Mouse (Mus musculus) neural tube, embryonic 13.5 days (tissue): Measurements from ENCODE around the gene Best2. TPM values are rescaled to one million over a fixed set of nuclear protein-coding genes. Genes with fewer than 3 reads are reported as not detected.

ENCODE experiments used
- ATAC-seq: fragments of 200-750 bp; cut with Nextera tagmentation; 2 replicates; pipeline ENCODE4 v1.8.0; 2017; ENCODE audit warnings: low read depth, mild to moderate bottlenecking, moderate TSS enrichment, moderate library complexity
- H3K27ac ChIP-seq: fragments of 300-500 bp; sonication (generic); replicated peaks from 2 replicates; pipeline ENCODE4 v1.5.1; 2015; ENCODE audit warnings: moderate library complexity, mild to moderate bottlenecking, inconsistent platforms
- H3K27me3 ChIP-seq: fragments of 300-500 bp; sonication (generic); 2 replicates; pipeline ENCODE4 v1.6.1; 2015; ENCODE audit warnings: mild to moderate bottlenecking, inconsistent platforms
- H3K36me3 ChIP-seq: fragments of 300-500 bp; sonication (generic); 2 replicates; pipeline ENCODE4 v1.6.1; 2015; ENCODE audit warnings: mild to moderate bottlenecking, inconsistent platforms
- H3K4me1 ChIP-seq: fragments of 300-500 bp; sonication (generic); replicated peaks from 2 replicates; pipeline ENCODE4 v1.6.1; 2015; ENCODE audit warnings: inconsistent platforms
- H3K4me2 ChIP-seq: fragments of 300-500 bp; sonication (generic); 2 replicates; pipeline ENCODE4 v1.6.1; 2015; ENCODE audit warnings: inconsistent platforms, mild to moderate bottlenecking, moderate library complexity
- H3K4me3 ChIP-seq: fragments of 300-500 bp; sonication (generic); 2 replicates; pipeline ENCODE4 v1.5.1; 2015; ENCODE audit warnings: mild to moderate bottlenecking, inconsistent platforms
- H3K9ac ChIP-seq: fragments of 300-500 bp; sonication (generic); 2 replicates; pipeline ENCODE4 v1.6.1; 2015; ENCODE audit warnings: moderate library complexity, mild to moderate bottlenecking, inconsistent platforms
- H3K9me3 ChIP-seq: fragments of 300-500 bp; sonication (generic); 2 replicates; pipeline ENCODE4 v1.6.1; 2016; ENCODE audit warnings: inconsistent platforms
- WGBS: fragments of 180-500 bp; shearing (Covaris S2); methylation state at CpG from one replicate; pipeline ENCODE4 v1.1.7; 2015; 5-methylcytosine and 5-hydroxymethylcytosine counted together
- polyA plus RNA-seq: library from polyadenylated mRNA; unstranded; fragments of >200 nt; fragmentation: Nextera tagmentation; extraction: Ambion mirVana; gene quantifications from 2 replicates; pipeline ENCODE4 v1.2.1, GENCODE M21; 2015

The Best2 gene
- polyA plus RNA-seq, 1 experiment from 2014 or later = not detected

DNA sequence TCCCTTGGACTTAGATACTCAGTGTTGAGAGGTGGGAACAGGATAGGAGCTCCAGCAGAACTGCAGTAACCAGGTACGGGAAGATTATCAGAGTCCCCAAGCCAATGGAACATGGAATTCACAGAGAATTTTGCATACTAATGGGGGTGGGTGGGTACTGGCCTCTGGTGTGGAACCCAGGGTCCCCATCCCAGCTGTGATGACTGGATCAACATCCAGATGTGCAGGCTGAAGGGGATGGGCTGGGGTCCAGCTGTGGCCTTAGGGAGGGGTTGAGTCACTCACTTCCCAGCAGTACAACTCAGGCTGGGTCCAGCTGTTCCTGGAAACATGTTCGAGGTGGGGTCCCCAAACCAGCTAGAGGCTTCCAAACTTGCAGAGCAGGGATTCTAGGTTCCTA lies 26.4 kb downstream of the Best2 start:
- Histone ChIP-seq H3K9me3 (no peaks in the 10 kb centered on the region), H3K4me2 (no peak overlapping the region), H3K36me3 (no peaks in the 10 kb centered on the region), H3K9ac (no peak overlapping the region), H3K27ac (no peak overlapping the region), H3K4me1 (peaks cover 43% of the 10 kb centered on the region), H3K4me3 (no peak overlapping the region), H3K27me3 (peaks cover 39% of the 10 kb centered on the region)
- WGBS = 58% methylated on average over 2 of the region's 2 CpGs
- no peak for ATAC-seq

DNA sequence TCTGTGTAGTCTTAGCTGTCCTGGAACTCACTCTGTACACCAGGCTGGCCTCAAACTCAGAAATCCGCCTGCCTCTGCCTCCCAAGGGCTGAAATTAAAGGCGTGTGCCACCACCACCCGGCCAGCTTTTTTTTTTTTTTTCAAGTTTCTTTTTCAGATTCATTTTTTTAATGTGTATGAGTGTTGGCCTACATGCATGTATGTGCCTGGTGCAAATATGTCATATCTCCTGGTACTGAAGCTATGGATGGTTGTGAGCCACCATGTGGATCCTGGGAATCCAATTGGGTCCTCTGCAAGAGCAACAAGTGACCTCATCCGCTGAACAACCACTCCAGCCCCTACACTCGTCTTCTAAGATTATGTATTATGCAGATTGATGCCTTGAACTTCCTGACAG lies 26.9 kb downstream of the Best2 start:
- no peaks in the 10 kb centered on the region for H3K9me3 ChIP-seq
- H3K36me3 ChIP-seq = no peaks in the 10 kb centered on the region
- no peak overlapping the region for H3K9ac ChIP-seq
- no peak overlapping the region for H3K4me3 ChIP-seq
- H3K4me2 ChIP-seq = no peak overlapping the region
- H3K27me3 ChIP-seq = peaks cover 43% of the 10 kb centered on the region
- peaks cover 43% of the 10 kb centered on the region for H3K4me1 ChIP-seq
- 86% methylated on average over 5 of the region's 5 CpGs for WGBS
- ATAC-seq = no peak
- no peak overlapping the region for H3K27ac ChIP-seq

DNA sequence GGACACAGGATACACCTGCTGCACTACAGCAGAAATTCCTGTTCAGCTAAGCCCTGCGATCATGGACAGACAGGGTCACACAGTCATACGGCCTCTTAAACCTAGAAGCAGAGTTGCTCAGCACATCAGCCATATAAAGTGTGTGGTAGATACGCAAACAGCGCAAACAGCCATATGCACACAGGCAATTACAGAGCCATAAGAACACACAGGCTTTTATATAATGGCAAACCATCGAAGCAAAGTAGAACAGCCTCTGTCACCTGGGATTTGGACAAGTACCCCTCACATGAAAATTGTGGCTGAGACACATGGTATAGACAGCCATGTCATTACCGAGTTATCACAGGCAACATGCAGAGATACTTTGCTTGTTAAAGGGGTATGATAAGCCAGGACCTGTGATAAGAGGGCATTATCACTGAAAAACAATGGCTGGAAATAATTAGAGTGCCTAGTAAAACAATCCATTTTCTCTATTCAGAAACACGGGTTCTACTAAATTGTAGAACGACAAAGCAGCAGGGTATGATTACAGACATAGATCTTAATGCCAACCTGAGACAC lies 27.9 kb downstream of the Best2 start:
- Histone ChIP-seq H3K27me3 (peaks cover 48% of the 10 kb centered on the region), H3K4me3 (peak overlapping the region; percentile 48), H3K36me3 (no peaks in the 10 kb centered on the region), H3K4me2 (peak overlapping the region; percentile 99), H3K9me3 (no peaks in the 10 kb centered on the region), H3K27ac (peak overlapping the region; percentile 67), H3K4me1 (peaks cover 52% of the 10 kb centered on the region), H3K9ac (peak overlapping the region; percentile 73)
- no peak for ATAC-seq
- WGBS = 31% methylated on average over 8 of the region's 8 CpGs

DNA sequence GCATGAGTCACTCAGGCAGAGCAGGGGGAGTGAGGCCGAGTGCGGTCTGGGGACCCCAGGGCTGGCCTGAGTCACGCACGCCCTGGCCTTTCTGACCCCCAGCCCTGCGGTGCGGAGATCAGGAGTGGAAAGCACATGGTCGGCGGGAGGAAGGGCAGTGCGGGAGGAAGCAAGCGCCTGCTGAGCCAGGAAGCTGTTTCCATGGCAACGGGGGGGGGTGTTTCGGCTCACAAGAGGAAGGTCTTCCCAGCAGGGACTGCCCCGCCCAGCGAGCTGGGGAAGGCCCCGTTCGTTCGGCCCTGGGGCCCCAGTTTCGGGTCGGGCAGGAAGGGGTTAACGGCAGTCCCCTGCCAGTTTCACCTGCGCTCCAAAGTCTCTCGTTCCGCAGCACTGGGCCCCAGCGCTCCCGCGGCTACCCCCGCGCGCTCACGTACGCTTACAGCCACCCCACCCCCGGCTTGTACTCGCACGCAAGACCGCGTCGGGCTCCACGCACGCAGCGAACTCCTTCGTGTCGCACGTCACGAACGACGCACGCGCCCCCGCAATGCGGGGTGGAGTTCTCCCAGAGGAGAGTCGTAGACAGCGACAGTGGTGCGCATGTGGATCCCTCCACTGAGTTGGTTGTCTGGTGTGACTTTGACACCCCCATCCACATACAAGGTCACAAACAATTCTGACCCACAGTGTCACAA lies 28.5 kb downstream of the Best2 start:
- peak overlapping the region; percentile 99 for H3K4me2 ChIP-seq
- no peaks in the 10 kb centered on the region for H3K36me3 ChIP-seq
- peak overlapping the region; percentile 67 for H3K27ac ChIP-seq
- peak overlapping the region; percentile 48 for H3K4me3 ChIP-seq
- H3K9me3 ChIP-seq = no peaks in the 10 kb centered on the region
- H3K4me1 ChIP-seq = peaks cover 54% of the 10 kb centered on the region
- WGBS = under 1% methylated on average over 52 of the region's 53 CpGs
- peak overlapping the region; percentile 73 for H3K9ac ChIP-seq
- H3K27me3 ChIP-seq = peaks cover 51% of the 10 kb centered on the region
- peak; percentile 19; the same call in 1 of the 2 replicates for ATAC-seq

DNA sequence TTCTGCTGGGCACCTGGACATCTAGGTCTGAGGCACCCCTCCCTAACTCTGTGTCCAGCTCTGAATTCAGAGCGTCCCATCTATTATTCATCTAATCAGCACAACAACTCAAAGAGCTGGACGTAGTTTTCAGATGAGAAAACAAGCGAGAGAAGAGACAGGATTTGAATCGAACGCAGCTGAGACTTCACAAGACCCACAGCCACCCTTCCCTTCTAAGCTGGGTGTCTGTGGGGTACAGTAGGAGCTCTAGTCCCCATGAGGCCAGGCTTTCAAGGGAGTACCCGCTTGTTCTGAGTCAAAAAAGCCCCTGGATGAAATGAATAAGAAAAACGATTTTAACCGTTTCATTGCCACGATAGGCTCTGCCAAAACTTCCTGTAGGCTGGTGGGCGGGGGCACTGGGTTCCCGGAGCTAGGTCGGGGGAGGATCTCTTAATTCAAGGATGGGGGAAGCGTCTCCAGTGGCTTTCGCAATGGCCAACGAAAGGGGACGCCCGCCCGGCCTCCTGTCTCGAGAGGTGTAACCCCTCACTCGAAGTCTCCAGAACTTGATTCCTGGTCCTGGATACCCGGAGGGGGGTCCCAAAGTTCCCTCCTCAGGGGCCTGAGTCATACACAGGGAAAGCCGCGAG lies 29.2 kb downstream of the Best2 start:
- peak overlapping the region; percentile 73 for H3K9ac ChIP-seq
- peak overlapping the region; percentile 99 for H3K4me2 ChIP-seq
- no peaks in the 10 kb centered on the region for H3K9me3 ChIP-seq
- WGBS = under 1% methylated on average over 23 of the region's 23 CpGs
- peaks cover 57% of the 10 kb centered on the region for H3K27me3 ChIP-seq
- ATAC-seq = no peak
- peak overlapping the region; percentile 67 for H3K27ac ChIP-seq
- peak overlapping the region; percentile 48 for H3K4me3 ChIP-seq
- peaks cover 59% of the 10 kb centered on the region for H3K4me1 ChIP-seq
- no peaks in the 10 kb centered on the region for H3K36me3 ChIP-seq

DNA sequence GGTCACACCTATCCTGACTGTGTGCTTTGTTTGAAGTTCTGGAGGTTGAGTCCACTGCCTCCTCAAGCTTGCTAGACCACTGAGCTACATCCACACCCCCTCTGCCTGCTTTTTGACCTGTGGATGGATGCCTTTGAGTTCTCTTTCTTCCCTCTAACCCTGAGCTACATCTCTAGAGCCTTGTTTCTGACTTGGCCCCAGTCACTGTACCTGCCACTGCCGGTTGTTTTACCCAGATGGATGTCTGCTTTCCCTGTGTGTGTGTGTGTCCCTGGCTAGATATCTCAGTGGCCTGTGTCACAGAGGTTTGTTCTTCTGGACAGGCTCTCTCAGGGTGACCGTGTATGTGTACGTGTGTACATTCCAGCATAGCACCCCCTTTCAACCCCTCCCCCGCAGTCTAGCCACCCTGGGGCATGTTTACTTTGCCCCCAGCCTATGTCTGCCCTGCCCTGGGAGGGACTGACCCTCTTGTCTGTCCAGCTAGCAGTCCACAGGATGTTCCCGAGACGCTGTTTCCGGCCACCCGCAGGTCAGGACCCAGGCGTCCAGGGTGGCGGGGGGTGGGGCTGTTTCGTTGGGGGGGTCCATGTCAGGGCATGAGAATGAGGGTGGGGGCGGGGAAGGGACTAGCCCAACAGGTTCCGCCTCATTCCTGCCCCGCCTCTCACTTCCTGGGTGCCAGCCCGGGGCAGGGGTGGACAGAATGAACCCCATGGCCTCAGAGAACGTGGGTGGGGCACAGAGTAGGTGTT lies 29.9 kb downstream of the Best2 start:
- Histone ChIP-seq H3K36me3 (no peaks in the 10 kb centered on the region), H3K27ac (peak overlapping the region; percentile 67; the same call in 1 of the 2 replicates), H3K4me2 (peak overlapping the region; percentile 99), H3K9ac (0 out of 2 replicates have a peak overlapping the region, but pooled peaks have one; percentile 73), H3K4me3 (no peak overlapping the region; the same call in 1 of the 2 replicates), H3K27me3 (peaks cover 61% of the 10 kb centered on the region), H3K4me1 (peaks cover 60% of the 10 kb centered on the region), H3K9me3 (no peaks in the 10 kb centered on the region)
- no peak for ATAC-seq
- 14% methylated on average over 15 of the region's 16 CpGs for WGBS

DNA sequence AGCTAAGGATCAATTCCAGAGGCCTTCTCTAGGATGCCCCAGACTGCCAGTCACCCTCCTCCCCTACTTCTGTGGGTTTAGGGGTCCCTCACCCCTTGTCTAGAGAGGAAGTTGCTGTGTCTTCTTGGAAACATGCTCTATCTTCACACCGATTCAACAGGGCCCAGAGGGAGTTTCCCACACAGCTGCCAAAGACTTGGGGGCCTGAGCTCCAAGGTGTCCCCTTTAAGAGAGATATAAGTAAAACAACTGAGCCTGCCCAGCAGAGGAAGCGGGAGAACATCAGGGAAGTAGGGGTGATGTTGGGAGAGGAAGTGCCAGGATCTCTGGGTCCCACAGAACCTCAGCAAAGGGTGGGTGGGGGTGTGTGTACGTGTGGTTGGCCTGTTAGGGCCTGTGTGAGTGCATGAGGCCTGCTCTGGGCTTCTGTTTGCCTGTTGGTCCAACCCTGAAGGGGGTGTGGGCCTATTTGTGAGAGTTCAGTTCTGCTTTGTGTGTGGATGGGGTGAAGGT lies 31.8 kb downstream of the Best2 start:
- WGBS = 74% methylated on average over 3 of the region's 3 CpGs
- Histone ChIP-seq H3K4me3 (no peak overlapping the region), H3K9me3 (no peaks in the 10 kb centered on the region), H3K27me3 (peaks cover 64% of the 10 kb centered on the region), H3K36me3 (no peaks in the 10 kb centered on the region), H3K4me1 (peaks cover 73% of the 10 kb centered on the region), H3K9ac (no peak overlapping the region), H3K27ac (no peak overlapping the region), H3K4me2 (no peak overlapping the region)
- no peak for ATAC-seq

DNA sequence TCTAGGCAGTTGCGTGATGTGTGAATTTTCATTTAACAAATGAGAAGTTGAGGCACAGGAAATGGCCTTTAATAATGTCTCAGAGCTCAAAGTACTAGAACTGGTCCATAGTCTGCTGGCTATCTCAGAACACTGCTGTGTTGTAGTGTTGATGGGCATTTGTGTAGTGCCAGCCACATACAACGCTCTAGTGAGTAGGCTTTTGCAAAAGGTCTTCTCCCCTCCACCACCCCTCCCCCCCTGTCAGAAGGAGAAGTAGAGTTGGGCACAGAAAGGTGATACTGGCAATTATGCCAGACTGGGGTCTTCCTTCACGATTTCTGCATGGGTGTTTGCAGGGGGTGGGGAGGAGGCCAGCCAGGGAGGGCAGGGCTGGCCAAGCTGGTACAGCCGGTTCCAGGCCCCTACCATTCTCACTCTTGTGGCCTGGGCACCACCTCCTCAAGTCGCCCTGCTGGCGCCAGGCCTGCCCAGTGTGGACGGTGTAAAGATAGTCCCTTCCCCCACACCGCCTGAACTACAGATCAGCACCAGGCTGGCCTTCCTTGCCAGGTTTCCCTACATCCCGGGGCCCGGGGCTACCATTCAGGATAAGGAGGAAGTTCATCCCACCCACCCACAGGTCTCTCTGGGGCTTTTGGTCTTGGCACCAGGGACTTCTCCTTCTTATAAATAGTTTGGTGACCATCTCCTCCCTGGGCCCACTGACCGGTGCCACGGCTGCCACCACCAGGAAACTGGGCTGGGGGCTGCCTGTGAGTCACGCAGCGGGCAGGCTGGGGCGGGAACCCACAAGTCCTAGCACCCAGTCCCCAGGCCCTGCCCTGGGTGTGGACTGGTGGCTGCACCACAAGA lies 32.5 kb downstream of the Best2 start:
- ATAC-seq = no peak
- Histone ChIP-seq H3K4me2 (no peak overlapping the region), H3K9ac (no peak overlapping the region; the same call in 1 of the 2 replicates), H3K27me3 (peaks cover 64% of the 10 kb centered on the region), H3K4me1 (peaks cover 80% of the 10 kb centered on the region), H3K9me3 (no peaks in the 10 kb centered on the region), H3K4me3 (no peak overlapping the region), H3K36me3 (no peaks in the 10 kb centered on the region), H3K27ac (peak overlapping the region; percentile 71; the same call in 1 of the 2 replicates)
- 80% methylated on average over 15 of the region's 15 CpGs for WGBS

DNA sequence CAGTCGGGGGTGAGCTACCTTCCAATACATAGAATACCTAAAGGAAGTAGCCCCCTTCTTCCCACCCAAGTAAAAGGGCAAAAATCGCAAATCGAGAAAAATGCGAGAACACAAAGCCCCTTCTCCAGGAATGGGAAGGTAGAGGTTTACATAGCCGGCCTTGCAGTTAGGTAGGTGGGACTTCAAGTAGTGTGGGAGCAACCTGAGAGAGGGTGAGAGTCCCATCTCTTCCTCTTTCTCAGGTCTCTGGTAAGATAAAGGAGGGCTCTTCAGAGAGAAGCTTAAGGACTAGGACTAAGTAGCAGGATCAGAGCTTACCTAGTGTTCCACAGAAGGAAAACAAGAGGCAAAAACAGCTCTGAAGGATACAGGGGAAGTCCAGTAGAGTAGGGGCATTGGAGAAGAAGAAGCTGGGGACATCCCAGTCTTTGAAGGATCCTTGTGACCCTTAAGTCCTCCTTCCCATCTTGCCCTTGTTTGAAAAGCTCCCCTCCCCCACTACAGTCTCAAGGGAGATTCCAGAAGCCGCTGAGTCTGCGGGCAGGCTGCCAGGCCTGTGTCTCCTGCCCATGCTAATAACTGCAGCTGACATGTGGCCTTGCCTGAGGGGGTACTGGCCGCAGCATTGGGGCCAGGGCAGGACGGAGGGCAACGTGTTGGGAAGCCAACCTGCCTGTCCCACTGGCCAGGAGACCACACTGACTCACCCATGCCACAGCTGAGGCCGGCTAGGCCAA lies 33.5 kb downstream of the Best2 start:
- no peak for ATAC-seq
- Histone ChIP-seq H3K36me3 (no peaks in the 10 kb centered on the region), H3K27ac (peak overlapping the region; percentile 71), H3K27me3 (peaks cover 58% of the 10 kb centered on the region), H3K9ac (no peak overlapping the region), H3K4me3 (no peak overlapping the region; the same call in 1 of the 2 replicates), H3K4me1 (peaks cover 81% of the 10 kb centered on the region), H3K9me3 (no peaks in the 10 kb centered on the region), H3K4me2 (peak overlapping the region; percentile 98)
- WGBS = 33% methylated on average over 11 of the region's 11 CpGs

DNA sequence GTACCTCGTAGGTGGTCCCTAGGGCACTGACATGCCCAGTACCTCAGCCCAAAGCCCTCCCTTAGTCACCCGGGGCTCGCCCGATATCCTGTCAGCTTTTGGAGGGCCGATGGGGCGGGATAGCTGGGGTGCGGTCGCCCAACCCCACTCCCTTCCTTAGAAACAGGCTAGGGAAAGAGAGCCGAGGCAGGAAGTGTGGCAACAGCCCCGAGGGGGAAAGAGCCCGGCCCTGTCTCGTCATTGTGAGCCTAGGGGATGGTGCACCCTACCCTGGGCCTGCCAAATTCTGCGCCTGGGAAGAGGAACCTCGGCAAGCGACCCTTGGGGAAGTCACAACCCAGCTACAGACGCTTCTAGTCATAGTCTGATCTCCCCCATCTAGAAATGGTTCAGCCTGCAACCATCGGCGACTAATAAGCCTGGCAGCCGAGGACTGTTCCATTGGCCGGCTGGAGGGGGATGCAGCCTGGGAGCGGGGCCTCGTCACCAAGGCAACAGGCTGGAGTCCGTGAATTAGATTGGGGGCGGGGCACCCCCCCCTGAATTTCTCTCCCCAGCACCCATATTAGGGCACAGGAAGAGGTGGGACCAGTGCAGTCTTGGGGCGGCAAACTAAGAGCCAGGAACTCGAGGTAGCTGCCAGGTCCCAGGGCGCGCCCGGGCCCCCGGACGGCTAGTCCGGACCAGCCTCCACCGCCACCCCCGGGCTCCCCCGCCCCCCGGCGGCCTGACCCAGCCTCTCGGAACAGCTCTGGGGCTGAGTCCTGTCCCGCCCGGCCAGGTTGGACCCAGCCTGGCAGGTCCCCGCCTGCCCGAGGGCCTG lies 34.5 kb downstream of the Best2 start:
- ATAC-seq = peak; percentile 17; the same call in 1 of the 2 replicates
- H3K27me3 ChIP-seq = peaks cover 57% of the 10 kb centered on the region
- peaks cover 81% of the 10 kb centered on the region for H3K4me1 ChIP-seq
- peak overlapping the region; percentile 98 for H3K4me2 ChIP-seq
- peak overlapping the region; percentile 33 for H3K4me3 ChIP-seq
- H3K27ac ChIP-seq = peak overlapping the region; percentile 33; the same call in 1 of the 2 replicates
- peaks cover 5% of the 10 kb centered on the region for H3K36me3 ChIP-seq
- H3K9me3 ChIP-seq = no peaks in the 10 kb centered on the region
- WGBS = 2% methylated on average over 42 of the region's 42 CpGs
- peak overlapping the region; percentile 58 for H3K9ac ChIP-seq
